Mouse (Mus musculus) brain, embryonic 14.5 days (tissue): Measurements from ENCODE around the gene Micu1.

Experiments used
- CTCF ChIP-seq: fragments of 200-500 bp; IDR thresholded peaks from 2 replicates; pipeline ENCODE4 v1.5.1; 2012; ENCODE audit warnings: inconsistent platforms, mild to moderate bottlenecking, moderate library complexity, borderline replicate concordance; ENCODE audit not compliant: insufficient read depth, insufficient read length; ENCODE audit errors: extremely low read depth
- POLR2A ChIP-seq: fragments of 200-500 bp; IDR thresholded peaks from 2 replicates; pipeline ENCODE4 v1.6.1; 2012; ENCODE audit warnings: mild to moderate bottlenecking, inconsistent platforms, borderline replicate concordance; ENCODE audit not compliant: poor library complexity, insufficient read depth, insufficient read length, severe bottlenecking; ENCODE audit errors: extremely low read depth

- TF ChIP-seq CTCF: no peak
- TF ChIP-seq POLR2A: no peak
These were observed 133.3 kb downstream of the Micu1 start for GRCm38 (mm10) chr10:59835301-59836155.
